Mouse (Mus musculus): ENCODE measurements at regions not wholly inside any gene's neighbourhood (a gene's known extent, or its start where the extent isn't known, plus 50 kb on each side); places are given as distances from the start of the nearest gene placed in this dataset.

DNA sequence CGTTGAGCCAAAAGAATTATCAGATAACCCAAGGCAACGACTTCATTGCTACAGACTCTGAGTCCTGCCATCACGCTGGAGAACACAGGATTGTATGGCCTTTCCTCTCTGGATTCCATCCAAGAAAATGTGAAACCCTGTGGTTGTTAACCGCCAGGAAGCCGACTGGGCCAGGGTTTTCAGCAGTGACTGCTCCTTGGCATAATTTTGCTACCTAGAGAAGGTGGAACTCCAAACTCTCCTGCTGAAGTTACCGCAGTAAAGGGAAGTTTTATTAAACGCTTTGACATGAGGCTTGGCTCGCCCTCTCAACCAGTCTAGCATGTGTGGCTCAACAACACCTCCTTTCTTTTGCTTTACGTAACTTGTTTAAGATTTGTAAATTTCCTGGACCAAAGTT lies 116.9 kb downstream of the Wif1 start:
- no peak for DNase-seq (ENCODE audit: low spot score in 2 of 2)

DNA sequence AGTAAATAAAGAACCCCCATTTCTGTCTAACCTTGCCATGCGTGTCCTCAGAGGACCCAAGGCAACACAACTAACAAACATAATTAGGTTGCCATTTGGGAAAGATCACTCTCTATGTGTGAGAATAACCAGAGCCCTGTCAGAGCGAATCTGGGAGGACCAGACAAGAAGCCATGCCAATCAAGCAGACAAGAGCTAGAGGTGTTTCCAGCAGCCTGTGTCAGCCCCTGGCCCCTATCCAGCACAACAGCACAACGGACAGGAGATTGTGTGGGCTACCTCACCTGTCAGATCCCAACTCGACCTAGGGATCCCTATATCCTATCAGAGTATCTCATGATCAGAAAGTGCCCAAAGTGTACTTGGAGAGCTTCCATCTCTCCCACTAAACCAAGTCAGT lies 119.9 kb downstream of the Wif1 start:
- no peak for DNase-seq (ENCODE audit: low spot score in 2 of 2)

DNA sequence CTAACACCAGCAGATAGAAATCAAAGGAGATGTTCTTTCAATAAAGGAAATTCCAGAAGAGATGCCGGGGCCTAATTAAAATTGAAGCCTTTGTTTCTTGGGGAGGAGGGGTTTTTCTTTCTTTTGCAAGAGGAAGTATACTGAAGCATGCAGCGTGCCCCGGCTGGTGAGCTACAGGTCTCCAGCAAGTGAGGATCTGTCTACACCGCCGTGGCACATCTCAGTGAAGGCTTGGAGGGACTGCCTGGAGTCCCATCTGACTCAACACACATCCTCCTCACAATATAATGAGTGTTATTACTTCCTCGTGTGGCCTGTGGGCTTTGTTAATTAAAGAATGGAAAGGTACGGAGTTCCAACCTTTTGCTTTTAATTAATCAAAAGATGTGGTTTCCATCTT lies 126.7 kb downstream of the Wif1 start:
- no peak for DNase-seq (ENCODE audit: low spot score in 2 of 2)

DNA sequence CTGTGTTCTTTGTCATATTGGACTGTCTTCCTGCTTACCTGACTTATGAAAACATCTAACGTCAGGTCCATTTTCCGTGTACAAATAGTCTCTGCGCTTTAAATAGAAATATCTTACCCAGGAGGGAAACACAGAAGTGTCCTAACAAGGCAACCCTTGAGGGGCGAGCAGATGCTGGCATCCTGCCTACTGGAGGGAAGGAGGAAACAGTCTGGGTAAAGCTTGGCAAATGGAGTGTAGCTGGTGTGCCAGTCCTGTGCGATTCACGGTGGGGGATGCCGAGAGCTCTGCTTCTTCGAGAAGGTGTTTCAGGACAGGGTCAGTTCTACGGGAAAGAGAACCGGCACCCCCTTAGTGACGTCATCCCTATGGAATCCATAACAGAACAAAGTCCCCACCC lies 127.4 kb downstream of the Wif1 start:
- no peak for DNase-seq (ENCODE audit: low spot score in 2 of 2)

DNA sequence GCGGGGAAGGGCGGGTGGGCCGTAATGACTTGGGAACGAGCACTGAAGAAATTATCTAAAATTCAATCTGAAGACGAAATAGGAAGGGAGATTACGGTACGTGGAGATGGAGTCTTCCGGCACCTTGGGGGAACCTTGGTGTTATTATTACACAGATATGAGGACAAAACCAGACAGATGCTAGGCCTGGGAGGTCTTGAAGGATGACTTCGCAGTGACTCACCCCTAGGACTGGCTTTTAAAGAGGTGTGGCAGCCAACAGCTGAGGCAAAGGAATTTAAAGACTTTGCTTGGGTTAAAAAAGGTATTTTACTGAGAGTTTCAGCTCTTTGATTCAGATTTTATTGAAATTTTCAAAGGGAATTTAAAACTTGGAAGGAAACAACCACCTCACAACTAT lies 140.3 kb downstream of the Wif1 start:
- no peak for DNase-seq (ENCODE audit: low spot score in 2 of 2)

DNA sequence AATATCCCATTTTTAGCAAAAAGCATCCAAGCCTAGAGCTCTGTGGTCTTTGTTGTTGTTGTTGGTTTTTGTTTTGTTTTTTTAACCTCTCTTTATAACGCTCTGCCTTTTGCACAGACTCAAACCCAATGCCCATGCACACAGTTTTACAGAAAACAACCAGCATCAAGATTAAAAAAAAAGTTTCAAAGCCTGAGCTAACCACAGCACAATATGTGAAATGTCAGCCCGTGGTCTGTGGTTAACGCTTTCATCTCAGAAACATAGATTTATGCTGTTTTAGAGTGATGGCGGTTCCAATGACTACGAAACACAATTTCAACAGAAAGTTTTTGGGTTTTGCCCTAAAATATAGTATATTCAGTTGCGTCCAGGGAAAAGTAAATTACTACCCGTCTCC lies 155.4 kb downstream of the Wif1 start:
- DNase-seq (ENCODE audit: low spot score in 2 of 2) = no peak

DNA sequence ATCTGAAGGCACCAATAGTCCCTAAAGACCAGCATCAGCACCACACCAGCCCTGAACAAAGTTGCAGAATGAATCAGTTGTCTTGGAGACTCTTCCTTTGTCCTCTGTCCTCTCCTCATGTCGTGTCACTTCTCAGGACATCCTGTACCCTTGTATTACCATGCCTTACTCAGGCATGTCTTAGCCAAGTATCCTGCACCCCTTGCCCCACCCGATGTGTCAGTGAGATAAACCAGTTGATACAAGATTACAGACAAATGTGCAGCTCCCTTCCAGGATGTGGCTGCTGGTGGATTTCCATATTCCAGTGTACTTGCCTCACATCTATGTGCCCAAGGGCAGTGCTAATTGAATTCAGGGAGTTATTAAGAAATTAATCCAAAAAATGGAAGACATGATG lies 151.8 kb downstream of the Tbc1d30 start:
- DNase-seq (ENCODE audit: low spot score in 2 of 2) = no peak

DNA sequence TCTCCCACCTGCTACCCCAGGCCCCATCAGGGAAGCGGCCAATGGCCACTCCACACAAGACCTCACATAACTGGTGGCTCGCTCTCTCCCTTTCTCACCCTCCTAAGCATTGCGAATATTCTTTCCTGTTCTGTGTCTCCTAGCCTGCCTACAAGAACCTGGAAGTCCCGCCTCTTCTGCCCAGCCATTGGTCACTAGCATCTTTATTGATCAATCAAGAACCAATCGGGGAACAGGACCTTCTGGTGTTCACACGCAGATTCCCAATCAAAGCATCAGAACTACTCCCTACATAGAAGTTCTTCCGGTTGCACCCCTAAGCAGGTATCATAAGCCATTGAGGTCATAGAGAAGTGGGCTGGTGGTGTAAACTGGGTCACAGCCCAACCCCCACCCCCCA lies 148.5 kb downstream of the Tbc1d30 start:
- no peak for DNase-seq (ENCODE audit: low spot score in 2 of 2)

DNA sequence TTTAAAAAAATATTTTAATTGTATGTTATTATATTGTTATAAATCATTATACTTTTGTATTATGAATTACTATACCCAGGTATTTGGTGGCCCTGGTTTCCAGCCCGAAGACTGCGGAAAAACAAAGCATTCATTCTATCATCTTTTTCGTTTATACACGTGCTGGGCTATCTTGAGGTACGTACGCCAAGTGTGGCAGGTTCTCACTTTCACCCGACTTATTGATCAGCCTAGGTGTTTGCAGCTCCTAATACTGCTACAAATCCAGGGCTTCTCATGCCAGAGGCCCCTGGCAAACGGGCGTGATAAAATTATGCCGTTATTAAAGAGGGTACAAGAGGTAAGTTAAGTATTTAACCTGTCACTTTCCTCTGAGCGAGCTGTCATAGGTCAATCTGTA lies 145.5 kb downstream of the Tbc1d30 start:
- DNase-seq (ENCODE audit: low spot score in 2 of 2) = no peak

DNA sequence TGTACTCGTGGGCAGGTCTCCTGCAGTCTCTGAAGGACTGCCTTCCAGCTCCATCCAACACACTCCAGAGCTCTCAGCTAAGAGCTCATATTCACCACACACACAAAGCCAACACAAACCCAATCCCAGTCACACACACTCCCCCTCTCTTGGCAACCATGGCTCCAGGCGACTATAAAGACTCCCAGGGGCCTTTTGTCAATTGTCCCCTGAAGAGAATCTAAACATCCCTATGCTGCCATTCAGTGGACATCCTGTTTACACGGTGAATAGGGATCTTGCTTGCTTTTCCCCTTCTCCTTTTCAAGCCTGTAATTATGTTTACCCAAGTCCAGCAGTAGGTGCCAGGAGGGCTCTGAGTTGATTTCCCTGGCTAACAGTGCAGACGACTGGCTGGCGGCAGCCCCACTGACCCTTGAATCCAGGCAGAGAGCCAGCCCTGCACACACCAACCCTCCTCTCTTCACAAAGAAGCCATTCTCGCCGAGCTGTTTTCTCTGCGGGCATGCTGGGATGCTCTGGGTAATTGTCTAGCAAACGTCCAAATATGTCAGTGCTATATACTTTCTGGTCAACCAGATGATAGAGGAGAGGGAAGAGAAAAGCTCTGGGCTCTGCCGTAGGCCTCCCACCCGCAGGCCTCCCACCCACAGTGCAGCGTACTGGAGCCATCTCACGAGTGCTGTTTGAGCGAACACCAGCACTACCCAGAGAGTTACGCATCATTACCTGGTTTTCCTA lies 144.9 kb downstream of the Tbc1d30 start:
- peak in 1 of 2 experiments; percentile 51 for DNase-seq (ENCODE audit: low spot score in 2 of 2)

DNA sequence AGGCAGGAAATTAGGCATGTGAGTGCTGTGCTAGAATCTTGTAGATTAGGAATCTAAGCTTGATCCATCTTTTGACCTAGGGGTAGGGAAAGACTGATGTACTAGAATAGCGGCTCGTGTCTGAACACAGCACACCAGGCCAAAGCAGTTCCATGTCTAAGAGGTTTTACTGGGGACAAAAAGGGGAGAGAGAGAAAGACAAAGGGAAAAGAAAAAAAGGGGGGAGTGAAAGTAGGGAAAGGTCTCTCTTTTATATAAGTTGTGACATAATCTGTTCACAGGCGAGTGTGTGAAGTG lies 144.4 kb downstream of the Tbc1d30 start:
- DNase-seq (ENCODE audit: low spot score in 2 of 2) = no peak
